Mouse (Mus musculus): Measurements from ENCODE around the gene Psme2.

The Psme2 gene

GRCm38 (mm10) chr14:55567496-55567895 lies 23.4 kb downstream of the Psme2 start:
- DNase-seq (ENCODE audit: low spot score): no peak

DNA sequence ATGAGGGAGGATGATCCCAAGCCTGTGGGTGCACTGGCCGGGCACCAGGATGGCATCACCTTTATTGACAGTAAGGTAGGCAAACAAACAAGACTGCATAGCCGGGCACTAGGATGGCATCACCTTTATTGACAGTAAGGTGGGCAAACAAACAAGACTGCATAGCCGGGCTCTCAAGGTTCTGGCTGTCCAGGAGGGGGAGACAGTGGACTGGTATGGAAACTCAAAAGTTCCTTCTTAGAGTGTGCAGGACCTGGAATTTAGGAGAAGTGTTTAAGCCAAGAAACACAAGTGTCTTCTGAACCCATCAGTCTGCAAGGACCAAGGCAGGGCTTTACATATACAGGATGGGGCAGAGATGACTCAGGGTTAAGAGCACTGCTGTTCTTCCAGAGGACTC lies 25.2 kb downstream of the Psme2 start:
- DNase-seq (ENCODE audit: low spot score): no peak

DNA sequence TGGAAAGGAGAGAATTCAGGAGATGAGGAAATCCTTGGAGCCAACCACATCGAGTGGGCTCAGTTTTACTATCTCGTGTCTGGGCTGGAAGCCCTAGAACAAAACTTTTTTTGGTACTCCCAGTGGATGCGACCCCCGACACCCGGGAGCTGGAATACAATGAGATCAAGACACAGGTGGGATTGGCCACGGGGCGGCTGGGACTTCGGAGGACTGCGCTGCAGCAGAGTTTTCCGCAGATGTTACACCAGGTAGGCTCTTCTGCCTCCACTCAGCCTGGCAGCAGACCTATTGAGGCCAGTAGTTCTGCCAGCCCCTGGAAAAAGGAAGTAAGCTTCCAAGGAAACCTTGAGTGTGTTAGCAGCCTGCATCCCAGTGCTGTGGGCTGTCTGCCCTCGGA lies 27.7 kb downstream of the Psme2 start:
- DNase-seq (ENCODE audit: low spot score): no peak

- no peak for DNase-seq (ENCODE audit: low spot score)
Measured at GRCm38 (mm10) chr14:55561860-55562259, 29.1 kb downstream of the Psme2 start.

- peak; percentile 98 for DNase-seq (ENCODE audit: low spot score)
Measured at GRCm38 (mm10) chr14:55560202-55561073, 30.5 kb downstream of the Psme2 start, which contains the start of gene A730061H03Rik. Gene A730061H03Rik (minus strand): TSS chr14:55560406.

DNA sequence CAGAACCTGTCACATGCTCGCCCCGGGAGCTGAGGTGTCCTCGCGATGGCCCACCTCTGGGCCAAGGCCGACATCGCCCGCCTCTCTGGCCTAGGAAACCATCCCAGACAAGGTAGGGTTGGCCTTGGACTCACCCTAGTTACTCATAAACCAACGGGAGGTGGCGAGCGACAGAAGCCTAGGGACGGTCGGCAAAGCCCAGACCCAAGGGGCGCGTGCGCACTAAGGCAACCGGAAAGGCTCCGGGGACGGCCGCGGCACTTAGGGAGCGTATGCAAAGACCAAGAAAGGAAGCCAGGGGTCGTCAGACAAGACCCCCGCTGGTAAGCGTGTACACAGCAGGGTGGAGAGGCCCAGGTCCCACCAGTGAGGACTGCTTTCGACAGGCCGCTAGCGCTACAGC lies 31.1 kb downstream of the Psme2 start, which contains the start of gene Dcaf11:
Dcaf11 (plus strand) TSS at position 208 of the 403 bp plus-strand sequence.
- DNase-seq (ENCODE audit: low spot score): peak; percentile 90

DNA sequence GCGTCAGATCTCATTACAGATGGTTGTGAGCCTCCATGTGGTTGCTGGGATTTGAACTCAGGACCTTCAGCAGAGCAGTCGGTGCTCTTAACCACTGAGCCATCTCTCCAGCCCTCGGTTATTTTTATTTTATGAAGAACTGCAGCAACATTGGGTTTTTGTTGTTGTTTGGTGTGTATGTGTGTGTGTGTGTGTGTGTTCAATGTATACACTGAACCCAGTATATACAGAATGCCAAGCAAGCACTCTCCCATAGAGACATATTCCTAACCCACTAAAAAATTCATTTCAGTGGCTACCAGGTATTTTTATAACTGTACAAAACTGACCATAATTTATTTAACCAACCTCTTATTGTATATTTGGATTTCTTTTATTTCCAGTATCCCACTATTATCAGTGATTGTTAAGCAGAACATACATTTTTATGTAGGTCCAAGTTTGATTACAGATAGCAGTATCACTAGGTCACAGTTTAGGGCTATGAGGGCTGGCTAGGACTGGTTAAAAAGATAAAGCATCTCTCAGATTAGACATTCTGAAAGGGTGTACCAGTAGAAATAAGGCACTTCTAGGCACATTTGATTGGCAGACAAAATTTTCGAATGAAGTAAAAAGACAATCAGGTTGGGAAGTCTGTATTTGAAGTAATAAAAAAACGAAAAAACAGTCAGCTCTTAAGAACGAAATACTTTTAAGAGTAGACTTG lies 32.0 kb downstream of the Psme2 start:
- DNase-seq (ENCODE audit: low spot score): no peak

DNA sequence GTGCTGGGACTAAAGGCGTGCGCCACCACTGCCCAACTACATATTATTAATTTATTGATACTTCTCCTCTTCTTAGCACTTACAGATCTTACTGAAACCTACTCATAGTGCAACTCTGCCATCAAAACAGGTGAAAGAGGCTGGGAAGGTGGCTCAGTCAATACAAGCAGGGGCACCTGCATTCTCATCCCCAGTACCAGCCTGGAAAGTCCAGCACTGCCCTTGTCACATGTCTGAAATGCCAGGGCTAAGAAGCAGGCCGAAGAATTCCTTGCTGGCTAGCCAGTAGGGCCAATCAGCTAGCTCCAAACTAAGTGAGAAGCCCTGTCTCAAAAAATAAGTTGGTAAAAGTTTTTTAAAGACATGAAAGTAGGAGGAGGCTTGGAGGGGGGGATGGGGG lies 33.3 kb downstream of the Psme2 start:
- no peak for DNase-seq (ENCODE audit: low spot score)

DNA sequence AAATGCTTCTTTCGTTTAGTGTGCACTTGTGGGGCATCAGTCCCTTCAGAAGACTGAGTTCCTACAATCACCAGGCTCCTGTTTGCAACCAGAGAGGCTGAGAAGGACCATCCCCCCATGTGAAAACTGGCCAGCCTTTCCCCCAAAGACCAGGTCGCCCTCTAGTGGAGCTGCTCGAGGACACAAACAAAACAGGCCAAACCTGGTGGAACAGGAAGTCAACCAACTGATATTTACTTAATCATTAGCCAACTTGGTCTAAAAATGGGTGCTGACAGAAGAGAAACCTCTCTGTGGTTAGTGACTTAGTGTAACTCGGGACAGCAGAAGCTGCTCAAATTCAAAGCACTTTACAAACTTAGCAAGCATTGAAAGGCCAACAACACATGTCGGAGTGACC lies 33.9 kb downstream of the Psme2 start:
- DNase-seq (ENCODE audit: low spot score): peak; percentile 91

DNA sequence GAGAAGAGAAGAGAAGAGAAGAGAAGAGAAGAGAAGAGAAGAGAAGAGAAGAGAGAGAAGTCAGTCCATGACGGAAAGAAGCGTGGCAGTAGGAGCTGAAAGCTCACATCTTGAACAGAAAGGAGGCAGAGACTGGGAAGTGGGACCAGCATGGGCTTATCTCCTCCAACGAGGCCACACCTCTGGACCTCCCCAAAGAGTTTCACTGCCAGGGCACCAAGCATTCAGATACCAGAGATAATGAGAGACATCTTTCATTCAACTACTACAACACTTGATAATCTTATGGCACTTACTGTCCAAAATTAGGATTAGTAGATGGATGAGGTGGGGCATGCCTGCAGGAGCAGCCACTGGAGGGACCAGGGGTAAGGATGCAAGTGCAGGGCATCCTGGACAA lies 35.1 kb downstream of the Psme2 start:
- no peak for DNase-seq (ENCODE audit: low spot score)

GRCm38 (mm10) chr14:55554635-55555034 lies 36.3 kb downstream of the Psme2 start:
- DNase-seq (ENCODE audit: low spot score): no peak

GRCm38 (mm10) chr14:55551794-55552193 lies 39.1 kb downstream of the Psme2 start:
- no peak for DNase-seq (ENCODE audit: low spot score)

DNA sequence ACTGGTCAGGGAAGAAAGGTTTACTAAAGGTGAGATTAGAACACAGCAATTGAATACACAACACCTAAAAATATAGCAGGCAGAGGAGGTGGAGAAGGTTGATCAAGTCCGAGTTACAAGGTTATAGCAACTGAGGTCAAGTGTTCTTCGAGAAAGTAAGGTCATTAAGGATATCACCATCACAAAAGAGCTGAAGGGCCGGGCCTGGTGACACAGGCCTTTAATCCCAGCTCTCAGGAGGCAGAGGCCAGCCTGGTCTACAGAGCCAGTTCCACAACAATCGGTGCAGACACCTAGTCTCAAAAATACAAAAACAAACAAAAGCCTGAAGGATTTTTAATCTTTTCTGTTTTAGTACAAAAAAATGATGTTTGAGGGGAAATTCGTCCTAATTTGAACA lies 39.6 kb downstream of the Psme2 start:
- no peak for DNase-seq (ENCODE audit: low spot score)

DNA sequence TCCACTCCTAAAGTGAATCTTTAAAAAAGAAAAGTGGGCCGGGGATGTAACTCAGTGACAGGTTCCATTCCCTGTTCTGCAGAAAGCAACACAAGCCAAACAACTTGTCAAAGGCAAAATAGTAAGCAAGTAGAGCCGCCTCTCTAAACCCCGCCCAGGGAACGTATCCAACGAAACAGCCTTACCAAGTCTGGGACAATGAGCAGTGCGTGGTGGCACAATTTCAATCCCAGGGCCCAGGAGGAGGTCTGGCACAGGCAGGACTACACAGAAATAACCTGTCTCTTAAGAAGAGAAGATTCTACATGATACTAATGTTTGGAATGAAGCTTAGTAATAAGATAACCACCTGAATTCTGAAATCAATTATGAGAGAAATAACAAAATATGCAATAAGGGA lies 40.7 kb downstream of the Psme2 start:
- no peak for DNase-seq (ENCODE audit: low spot score)

GRCm38 (mm10) chr14:55544334-55544733 lies 46.6 kb downstream of the Psme2 start:
- peak; percentile 68 for DNase-seq (ENCODE audit: low spot score)

- DNase-seq (ENCODE audit: low spot score): no peak
Measured at GRCm38 (mm10) chr14:55542268-55542667, 48.6 kb downstream of the Psme2 start.

DNA sequence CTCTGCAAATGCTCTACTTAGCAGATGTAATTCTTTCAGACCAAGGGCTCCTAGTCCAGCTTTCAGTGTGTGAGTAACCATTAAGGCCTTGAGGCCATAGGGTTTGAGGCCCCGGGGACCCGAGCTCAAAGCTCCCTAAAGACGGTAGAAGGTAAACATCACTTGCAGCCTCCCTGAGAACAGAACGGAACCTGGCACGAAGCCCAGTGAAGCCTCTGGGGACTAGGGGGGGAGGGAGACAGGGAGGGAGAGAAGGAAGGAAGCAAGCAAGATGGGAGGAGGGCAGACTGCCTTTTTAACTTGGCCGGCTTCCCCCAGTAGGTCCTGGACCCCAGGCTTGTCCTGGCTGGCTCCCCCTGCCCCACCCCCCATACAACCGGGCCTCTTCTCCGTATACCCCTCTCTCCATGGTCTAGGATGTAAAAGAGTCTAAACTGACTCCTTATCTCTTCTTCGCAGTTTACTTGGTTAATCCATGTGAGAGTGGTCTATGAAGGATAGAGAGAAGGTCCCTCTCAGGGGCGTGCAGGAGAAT lies 50.1 kb downstream of the Psme2 start:
- DNase-seq (ENCODE audit: low spot score): peak; percentile 94

GRCm38 (mm10) chr14:55540067-55540786 lies 50.7 kb downstream of the Psme2 start, which contains the start of gene Pck2:
Gene Pck2 (plus strand): TSS chr14:55540266.
- peak; percentile 85 for DNase-seq (ENCODE audit: low spot score)
